Mouse (Mus musculus) right cerebral cortex, adult 2 months (tissue): Measurements from ENCODE around the gene Pik3ca.
A peak's percentile ranks its signal among the peaks of the same experiment; 100 is the strongest.

Source experiments
- DNase-seq, 2 experiments: peaks; one replicate each; pipeline ENCODE4 v3.0.0; 2021 to 2022; ENCODE audit warnings: low spot score in 2 of 2

Pik3ca gene

DNA sequence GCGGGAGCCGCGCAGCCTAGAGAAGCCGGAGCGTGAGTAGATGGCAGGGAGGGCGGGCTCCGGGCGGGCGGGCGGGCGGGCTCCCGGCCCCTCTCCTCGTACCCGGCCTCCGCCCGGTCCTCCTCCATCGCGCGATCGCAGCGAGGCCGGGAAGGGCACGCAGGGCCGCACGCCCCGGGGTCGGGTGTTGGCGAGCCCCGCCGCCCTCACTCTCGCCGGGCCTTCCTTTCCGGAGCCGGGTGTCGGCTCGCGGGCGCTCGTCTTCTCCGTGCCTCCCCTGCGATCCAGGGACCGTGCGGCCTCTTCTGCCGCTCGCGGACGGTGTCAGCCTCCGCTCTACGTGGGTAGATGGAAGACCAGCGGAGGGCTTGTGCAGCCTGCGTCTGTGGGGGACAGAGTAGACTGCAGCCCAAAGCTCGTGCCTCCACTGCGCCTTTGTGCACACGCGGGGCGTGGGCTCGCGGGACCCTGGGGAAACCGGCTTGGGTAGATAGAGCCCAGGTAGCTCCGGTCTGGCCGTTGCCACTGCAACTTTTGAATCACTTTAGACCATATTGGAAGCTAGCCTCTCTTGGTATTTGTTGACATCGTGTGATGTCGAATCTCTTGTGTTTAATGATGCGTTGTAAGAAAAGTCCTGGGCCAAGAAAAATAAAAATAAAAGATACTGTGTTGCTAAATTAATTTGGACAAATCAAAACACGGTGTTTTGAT, at the start of gene Pik3ca:
Pik3ca (plus strand) TSS at position 211 of the 714 bp plus-strand sequence.
- peak; percentile 54 to 59 for DNase-seq

DNA sequence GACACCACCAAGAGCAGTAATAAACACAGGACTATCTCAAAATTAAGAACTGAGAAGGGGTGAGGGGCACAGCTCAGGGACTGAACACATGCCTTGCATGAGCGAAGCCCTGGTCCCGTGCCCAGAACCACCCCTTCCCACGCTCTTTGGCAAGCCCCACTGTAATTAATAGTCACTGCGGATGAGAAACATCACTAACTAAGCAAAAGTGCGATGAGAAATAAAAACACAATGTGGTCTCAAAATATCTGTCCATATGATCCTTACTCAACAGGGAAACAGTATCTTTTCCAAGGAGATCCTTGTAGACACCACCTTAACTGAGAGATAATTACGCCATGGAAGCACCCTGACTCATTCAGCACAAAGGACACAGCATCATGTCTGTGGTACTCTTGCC, 49.6 kb upstream of the Pik3ca start:
- DNase-seq: peak; percentile 61 to 62

DNA sequence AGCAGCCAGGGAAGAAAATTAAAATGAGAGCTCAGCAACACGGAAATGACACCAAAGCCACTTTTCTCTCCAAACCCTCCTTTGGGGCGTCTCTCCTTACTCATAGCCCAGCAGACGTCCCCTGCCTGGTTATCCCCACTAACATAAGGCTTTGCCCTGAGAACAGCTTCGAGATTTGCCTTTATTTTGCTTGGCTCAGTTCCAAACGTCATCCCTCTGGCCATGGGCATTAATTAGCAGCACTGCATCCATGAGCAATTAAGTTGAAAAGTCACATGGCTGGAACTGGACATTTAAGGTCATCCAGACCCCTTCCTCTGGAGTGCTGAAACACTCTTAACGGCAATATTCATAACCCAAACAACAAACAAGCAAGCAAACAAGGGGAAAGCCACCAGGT, 36.2 kb upstream of the Pik3ca start:
- DNase-seq: no peak

- no peak for DNase-seq
These were observed 33.3 kb upstream of the Pik3ca start for GRCm38 (mm10) chr3:32364195-32364594.

DNA sequence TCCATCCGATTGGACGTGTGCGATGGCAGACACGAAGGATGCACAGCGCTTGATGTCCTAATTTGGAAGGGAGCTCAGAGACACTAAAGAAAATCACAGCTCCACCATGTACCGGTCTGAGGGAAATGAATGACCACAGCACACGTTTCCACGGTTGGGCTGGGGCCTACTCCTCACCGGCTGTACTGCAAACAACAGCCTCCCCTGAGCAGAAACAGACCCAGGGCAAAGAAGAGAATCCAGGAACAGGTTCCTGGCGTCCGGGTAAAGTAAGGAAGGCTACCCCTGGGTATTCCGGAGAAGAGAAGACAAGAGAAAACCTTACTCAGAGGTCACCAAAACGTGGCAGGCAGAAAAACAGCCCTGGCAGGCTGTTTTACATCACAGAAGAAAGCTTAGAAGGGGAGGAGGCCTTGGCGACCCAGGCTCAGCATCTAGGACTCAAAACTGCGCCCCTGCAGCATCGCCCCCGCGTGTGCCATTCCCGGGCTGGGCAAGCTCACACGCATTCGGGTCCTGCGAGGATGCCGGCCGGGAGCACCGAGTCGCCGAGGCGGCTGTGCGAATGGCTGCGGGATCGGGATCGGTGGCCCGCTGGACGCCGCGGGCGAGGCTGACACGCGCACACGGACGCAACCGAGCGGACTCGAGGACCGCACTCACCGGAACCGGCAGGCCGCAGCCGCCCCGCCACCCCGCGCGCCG, 32.5 kb upstream of the Pik3ca start:
- peak; percentile 44 to 60 for DNase-seq

- peak; percentile 79 to 82 for DNase-seq
These were observed 31.8 kb upstream of the Pik3ca start, which contains the start of gene Zmat3 for GRCm38 (mm10) chr3:32365546-32366245. Gene Zmat3 (minus strand): TSS chr3:32366014.

DNA sequence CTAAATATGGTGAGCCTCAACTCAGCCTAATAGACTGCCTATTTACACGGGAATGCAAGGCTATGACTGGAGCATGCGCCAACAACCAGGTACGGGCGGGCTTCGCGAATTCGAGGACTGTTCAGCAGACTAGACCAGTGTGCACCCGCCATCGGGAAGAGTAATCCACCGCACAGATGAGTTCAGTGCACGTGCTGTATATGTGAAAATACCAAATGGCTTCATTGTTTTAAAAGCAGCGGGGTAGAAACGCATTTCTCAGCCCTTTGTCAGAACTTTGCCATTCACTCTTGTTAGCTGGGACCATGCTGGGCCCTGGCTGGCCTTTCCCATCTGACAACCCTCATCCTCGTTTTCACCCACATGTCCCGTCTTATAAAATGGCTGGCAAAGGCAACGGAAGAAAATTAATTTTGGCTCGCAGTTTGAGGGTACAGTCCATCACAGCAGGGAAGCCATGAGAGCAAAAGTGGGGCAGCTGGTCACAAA, 31.2 kb upstream of the Pik3ca start:
- peak in 1 of 2 experiments; percentile 16 for DNase-seq

DNA sequence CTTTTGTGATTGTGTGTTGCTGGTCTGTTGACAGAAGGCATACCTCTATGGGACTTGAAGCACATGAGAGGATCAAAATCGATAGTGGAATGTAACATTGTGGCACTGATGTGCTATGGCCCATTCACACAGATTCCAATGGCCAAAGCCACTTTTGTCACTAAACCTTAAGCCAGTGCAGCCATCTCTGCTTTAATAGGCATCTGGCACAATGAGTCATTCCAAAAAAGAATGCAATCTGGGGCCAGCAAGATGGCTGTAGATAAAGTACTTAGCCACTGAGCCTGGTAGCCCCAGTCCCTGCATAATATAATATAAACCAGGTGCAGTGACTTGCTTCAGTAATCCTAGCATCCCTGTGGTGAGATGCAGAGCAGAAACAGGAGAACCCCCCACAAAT, 30.0 kb upstream of the Pik3ca start:
- DNase-seq: no peak

DNA sequence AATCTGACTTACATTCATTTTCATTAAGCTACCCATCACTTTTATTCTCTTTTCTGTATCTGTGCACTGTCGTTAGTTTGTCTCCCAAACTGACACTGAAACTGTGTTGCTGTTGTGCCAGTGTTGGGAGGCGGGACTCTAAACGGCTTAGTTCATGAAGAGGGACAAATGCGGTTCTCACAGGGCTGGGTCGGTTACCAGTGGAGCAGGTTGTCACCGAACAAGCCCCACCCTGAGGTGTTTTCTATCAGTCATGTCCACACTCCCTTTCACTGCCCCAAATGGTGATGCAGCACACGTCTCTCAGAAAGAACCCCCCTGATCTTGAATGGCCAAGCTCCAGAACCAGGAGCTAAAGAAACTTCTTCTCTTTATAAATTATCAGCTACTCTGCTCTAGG, 25.5 kb upstream of the Pik3ca start:
- no peak for DNase-seq

GRCm38 (mm10) chr3:32372470-32372869, 25.0 kb upstream of the Pik3ca start:
- no peak for DNase-seq

- DNase-seq: no peak
These were observed 24.2 kb upstream of the Pik3ca start for GRCm38 (mm10) chr3:32373236-32373635.

DNA sequence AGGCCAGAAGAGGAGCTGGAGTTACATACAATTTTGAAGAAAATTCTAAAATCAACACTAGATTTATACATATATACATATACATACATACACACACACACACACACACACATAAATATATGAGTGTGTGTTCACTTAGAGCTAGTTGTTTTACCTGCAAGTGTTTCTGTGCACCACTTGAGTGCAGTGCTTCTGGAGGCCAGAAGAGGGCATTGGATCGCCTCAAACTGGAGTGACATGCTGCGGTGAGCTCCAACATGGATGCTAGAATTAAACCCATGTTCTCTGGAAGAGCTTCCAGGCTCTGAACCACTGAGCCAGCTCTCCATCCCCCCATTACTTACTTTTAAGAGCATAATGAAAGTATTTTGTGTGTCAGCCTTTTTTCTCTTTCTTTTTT, 17.6 kb upstream of the Pik3ca start:
- DNase-seq: no peak

- DNase-seq: no peak
These were observed 15.9 kb upstream of the Pik3ca start for GRCm38 (mm10) chr3:32381556-32381955.

- DNase-seq: no peak
These were observed 4.6 kb upstream of the Pik3ca start for GRCm38 (mm10) chr3:32392841-32393240.

DNA sequence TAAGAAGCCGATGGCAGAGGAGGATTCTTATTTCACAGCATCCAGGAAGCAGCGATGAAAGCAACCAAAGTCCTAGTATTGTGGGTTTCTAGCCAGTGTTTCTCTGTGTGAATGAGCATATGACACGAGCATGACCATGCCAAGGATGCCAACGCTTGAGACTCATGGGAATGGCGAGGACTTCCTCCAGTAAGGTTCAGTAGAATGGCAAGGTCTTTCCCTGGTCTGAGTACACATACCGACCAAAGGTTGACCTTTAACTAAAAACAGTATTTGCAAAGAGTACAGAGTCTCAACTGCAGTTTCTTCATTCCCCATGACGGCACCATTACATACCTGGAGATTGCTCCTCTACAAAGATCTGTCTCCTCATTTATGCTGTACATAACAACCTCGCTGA, 3.5 kb upstream of the Pik3ca start:
- DNase-seq: no peak

DNA sequence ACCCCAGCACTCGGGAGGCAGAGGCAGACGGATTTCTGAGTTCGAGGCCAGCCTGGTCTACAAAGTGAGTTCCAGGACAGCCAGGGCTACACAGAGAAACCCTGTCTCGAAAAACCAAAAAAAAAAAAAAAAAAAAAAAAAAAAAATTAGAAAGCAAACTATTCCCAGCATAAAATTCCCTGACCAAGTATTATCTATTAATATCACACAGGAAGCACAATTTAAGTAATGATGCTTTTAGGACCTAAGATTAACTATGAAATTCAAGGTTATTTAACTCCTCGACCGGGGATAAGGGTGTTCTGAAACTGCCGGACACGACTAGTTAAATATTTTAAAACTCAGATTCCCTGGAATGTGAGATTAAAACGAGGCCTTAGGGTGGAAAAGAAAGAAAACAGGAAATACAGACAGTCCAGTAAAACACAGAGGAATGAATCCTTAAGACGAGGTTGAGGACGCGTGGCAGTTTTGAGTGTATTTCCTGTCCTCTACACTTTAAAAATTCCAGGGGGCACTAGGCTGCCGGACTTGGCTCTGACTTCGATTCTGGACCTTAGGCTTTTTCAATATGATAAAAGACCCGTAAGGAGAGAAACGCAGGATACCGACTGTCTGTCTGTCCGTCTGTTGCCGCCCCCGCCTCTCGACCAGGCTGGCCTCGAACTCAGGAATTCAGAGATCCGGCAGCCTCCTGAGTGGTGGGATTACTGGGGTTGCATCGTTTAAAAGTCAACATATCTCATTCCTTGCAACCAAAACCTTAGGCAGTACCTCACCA, 1.5 kb upstream of the Pik3ca start:
- peak in 1 of 2 experiments; percentile 26 for DNase-seq

GRCm38 (mm10) chr3:32396794-32397460, 544 bp upstream of the Pik3ca start:
- DNase-seq: peak; percentile 95

DNA sequence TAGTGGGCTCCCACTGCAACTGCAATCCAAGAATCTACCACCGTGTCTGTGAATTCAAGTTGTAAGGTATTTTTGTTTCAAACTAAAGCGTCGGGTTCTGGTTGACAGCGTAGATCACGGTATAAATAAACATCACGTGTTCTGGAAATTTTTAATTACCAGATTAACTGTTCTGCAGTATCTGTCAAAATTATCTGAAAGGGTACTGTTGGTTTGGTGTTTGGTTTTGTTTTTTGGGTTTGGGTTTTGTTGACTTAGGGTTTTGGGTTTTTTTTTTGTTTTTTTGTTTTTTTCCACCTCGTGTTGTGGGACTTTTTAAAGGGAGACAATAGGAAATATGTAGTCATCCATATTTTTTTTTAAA, 686 bp downstream of the Pik3ca start:
- no peak for DNase-seq

- DNase-seq: no peak
These were observed 1.2 kb downstream of the Pik3ca start for GRCm38 (mm10) chr3:32398623-32399022.

GRCm38 (mm10) chr3:32399381-32399780, 1.9 kb downstream of the Pik3ca start:
- no peak for DNase-seq

- DNase-seq: no peak
These were observed 2.5 kb downstream of the Pik3ca start for GRCm38 (mm10) chr3:32399931-32400330.
